Mouse (Mus musculus): ENCODE measurements at regions not wholly inside any gene's neighbourhood (a gene's known extent, or its start where the extent isn't known, plus 50 kb on each side); places are given as distances from the start of the nearest gene placed in this dataset.

DNA sequence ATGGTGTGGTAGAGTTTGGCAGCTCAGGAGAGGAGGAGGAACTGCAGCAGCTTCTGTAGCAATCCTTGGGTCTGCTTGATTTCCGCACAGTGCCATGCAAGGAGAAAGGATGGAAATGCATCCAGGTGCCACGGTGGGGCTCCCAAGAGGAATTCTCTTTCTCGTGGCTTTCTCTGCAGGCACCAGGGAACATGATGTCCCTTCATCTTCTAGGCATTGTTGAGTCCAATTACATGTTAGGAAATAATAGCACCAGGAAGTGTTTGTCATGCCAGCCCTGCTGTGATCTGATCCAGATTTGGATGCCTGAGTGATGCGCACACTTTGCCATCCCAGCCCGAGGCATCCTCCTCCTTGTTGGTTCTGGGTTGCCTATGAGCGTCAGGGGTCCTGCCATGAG is 72.6 kb upstream of the Agap1 start:
- no peak for DNase-seq (ENCODE audit: low spot score)

DNA sequence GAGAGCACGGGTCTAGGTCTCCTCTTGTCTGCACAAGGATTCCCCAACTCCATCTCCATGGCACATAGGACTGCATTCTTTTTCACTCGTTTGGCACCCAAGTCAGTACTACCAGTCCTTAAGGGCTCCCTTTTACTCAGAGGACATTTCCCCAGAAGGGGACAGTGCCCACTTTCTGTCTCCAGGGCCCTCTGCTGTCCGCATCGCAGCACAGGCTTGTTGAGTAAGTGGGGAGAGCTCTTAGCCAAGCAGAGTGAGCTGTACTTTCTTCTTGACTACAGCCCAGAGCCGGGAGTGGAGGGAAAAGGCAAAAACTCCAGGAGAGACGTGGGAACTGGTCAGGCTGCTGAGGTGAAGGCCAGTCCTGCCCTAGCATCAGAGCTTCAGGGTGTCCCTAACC is 69.5 kb upstream of the Agap1 start:
- DNase-seq (ENCODE audit: low spot score): no peak

DNA sequence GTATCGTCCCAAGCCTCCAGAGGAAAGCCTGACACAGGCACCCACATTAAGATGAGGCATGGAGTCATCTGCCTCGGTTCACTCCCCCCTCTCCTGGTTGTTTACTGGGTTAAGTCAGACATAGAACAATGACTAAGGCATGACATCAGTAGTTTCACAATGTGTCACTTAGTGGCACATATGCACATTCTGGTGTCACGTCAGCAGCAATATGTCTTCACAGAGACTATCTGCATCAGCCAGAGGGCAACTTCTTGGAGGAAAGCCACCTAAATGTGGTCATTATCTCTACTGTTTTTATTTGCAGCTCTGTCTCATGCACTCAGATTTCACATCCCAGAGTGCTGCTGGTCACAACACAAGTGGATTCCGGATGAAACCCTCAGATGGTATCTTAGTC is 61.9 kb upstream of the Agap1 start:
- DNase-seq (ENCODE audit: low spot score): no peak

DNA sequence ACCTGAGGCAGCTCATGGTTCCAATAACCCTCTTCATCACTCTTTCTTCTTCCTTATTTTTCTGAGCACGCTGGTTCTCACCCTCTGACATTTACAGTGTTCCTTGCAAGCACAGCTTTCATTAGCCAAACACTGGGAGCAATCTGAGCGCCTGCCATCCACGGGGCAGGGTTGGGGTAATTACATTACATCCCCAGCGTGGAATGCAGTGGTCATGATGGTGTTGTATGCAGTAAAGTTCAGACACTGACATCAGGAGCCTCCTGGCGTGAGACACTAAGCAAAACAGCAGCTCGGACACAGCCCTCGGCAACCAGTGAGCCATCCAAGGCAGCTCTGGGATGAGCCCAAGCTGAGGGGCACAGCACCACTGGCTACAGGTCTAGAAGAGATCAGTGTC is 60.1 kb upstream of the Agap1 start:
- DNase-seq (ENCODE audit: low spot score): no peak

DNA sequence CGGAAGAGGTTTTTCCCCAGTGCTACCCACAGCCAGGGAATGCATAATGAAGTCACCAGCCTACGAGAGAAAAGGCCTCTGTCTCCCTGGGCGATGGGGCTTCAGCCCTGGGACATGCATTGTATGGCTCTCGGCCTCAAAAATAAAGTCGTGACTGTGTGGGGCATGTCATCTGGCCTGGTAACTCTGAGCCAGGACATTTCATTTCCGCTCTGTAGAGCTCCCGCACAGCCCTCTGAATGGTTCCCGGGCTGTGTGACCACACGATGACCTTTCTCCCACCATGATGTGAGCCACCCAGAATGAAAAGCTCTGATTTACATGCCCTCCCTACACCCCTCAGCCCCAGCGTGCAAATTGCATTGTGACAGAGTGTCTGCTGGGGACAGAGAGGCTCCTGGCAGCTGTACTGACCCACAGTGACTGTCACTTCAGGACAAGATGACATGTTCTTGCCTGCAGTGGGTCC is 53.8 kb upstream of the Agap1 start:
- peak; percentile 31 for DNase-seq (ENCODE audit: low spot score)

DNA sequence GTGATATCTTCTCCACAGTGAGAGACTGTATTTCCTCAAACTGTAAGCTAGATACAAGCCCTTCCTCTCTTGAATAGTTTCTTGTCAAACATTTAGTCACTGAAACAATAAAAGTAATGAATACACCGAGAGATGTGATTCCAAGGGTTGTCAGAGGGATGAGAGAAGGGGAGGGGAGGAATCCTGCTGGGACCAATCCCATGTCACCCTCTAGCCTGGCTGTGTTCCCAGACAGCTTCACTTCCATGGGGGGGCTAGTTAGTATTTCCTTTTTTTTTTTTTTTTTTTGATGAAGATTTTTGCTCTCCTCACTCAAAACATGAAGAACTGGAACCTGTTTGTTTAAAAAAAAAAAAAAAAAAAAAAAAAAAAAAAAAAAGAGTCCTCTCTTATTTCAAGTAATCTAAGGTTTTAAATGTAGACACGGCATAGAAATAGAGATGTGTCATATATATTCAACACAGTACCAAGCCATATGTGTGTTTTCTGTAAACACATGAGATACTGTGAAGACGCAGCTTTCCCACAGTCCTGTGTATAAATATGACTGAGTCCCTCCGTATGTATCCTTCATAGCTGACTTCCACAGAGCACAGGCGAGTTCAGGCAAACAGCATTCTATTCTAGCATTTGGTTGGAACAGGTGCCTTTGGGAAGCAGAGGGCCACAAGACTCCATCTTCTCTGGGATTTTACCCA is 51.9 kb upstream of the Agap1 start:
- DNase-seq (ENCODE audit: low spot score): no peak

DNA sequence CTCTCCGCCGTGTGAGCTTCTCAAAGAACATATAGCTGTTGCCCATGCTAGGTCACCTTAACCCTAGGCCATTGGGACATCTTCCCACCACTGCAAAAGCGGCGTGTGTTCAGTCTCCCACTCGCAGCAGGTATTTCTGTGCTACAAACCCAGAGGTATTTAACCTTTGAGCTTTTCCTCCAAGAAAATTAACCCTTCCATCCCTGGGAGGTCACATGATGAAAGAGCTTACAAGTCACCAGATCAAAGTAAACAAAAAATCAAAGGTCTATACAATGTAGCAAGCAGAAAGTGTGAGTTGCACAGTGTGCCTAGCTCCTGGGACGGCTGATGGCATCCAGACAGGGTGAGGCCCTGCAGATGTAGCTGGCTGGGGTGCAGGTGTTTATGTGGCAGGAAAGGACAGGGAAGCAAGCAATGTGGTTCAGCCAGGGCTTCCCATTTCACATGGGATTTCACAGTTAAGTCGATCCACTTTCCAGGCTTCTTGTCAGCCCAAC is 51.0 kb upstream of the Agap1 start:
- DNase-seq (ENCODE audit: low spot score): no peak
